Mouse (Mus musculus) thymus, adult 2 months (tissue): Measurements from ENCODE around the gene Lypd5. TPM values are rescaled to one million over a fixed set of nuclear protein-coding genes. Genes with fewer than 3 reads are reported as not detected.

Source experiments
- DNase-seq: peaks from one replicate; pipeline ENCODE4 v3.0.0; 2021
- H3K27ac ChIP-seq: fragments of 200-500 bp; 2 replicates; pipeline ENCODE4 v1.5.1; 2012; ENCODE audit warnings: low read length, control low read depth; ENCODE audit not compliant: control insufficient read depth, insufficient read depth
- H3K27me3 ChIP-seq: fragments of 200-500 bp; 2 replicates; pipeline ENCODE4 v1.6.1; 2012; ENCODE audit warnings: mild to moderate bottlenecking, low read length, moderate library complexity, mixed read lengths; ENCODE audit not compliant: control insufficient read depth, insufficient read depth
- H3K36me3 ChIP-seq: fragments of 200-500 bp; 2 replicates; pipeline ENCODE4 v1.6.1; 2012; ENCODE audit warnings: mild to moderate bottlenecking, low read length, moderate library complexity; ENCODE audit not compliant: control insufficient read depth, insufficient read depth
- H3K4me1 ChIP-seq: fragments of 200-500 bp; replicated peaks from 2 replicates; pipeline ENCODE4 v1.6.1; 2012; ENCODE audit warnings: low read length; ENCODE audit not compliant: control insufficient read depth, insufficient read depth
- H3K4me3 ChIP-seq: fragments of 200-500 bp; 2 replicates; pipeline ENCODE4 v1.5.1; 2012; ENCODE audit warnings: mild to moderate bottlenecking, low read length, control low read depth, moderate library complexity; ENCODE audit not compliant: control insufficient read depth, insufficient read depth
- CTCF ChIP-seq: fragments of 200-500 bp; IDR thresholded peaks from 2 replicates; pipeline ENCODE4 v1.5.1; 2012; ENCODE audit warnings: mild to moderate bottlenecking, control low read depth, low read length, moderate library complexity, borderline replicate concordance; ENCODE audit not compliant: control insufficient read depth, poor library complexity, insufficient read depth; ENCODE audit errors: extremely low read depth
- POLR2A ChIP-seq: fragments of 200-500 bp; IDR thresholded peaks from 2 replicates; pipeline ENCODE4 v1.6.1; 2012; ENCODE audit warnings: mild to moderate bottlenecking, low read length, control low read depth, moderate library complexity; ENCODE audit not compliant: control insufficient read depth, poor library complexity, insufficient read depth; ENCODE audit errors: extremely low read depth
- WGBS: fragments of 180-500 bp; shearing (Covaris S2); methylation state at CpG from one replicate; pipeline ENCODE4 v1.1.7; 2018; 5-methylcytosine and 5-hydroxymethylcytosine counted together
- polyA plus RNA-seq: library from polyadenylated mRNA; depleted of rRNA; stranded (reverse); fragments of >200 nt; gene quantifications from 2 replicates; pipeline ENCODE4 v1.2.3, GENCODE M21; 2012

The Lypd5 gene
- polyA plus RNA-seq, 1 experiment, result 1.00 TPM

DNA sequence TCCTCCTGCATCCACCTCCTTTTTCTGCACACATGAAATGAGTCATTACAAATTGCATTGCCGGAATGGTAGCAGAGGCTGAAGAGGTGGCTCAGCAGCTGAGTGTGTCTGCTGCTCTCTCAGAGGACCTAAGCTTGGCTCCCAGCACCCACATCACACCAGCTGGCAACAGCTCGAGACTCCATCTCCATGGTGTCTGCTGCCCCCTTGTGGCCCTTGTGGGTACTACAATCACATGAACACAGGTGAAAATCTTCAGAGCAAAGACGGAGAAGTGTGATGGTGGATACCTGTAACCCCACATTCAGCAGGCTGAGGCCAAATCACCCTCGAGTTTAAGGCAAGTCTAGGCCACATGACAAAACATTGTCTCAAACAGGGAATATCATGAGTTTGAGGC lies 8.9 kb downstream of the Lypd5 start:
- peak; percentile 46 for DNase-seq
- Histone ChIP-seq H3K4me3 (no peak overlapping the region), H3K4me1 (no peaks in the 10 kb centered on the region; the same call in 1 of the 2 replicates), H3K27ac (no peak overlapping the region), H3K27me3 (no peaks in the 10 kb centered on the region), H3K36me3 (no peaks in the 10 kb centered on the region)
- 50% methylated on average over 4 of the region's 4 CpGs for WGBS
- TF ChIP-seq POLR2A (no peak), CTCF (peak; percentile 63; the same call in 1 of the 2 replicates)

DNA sequence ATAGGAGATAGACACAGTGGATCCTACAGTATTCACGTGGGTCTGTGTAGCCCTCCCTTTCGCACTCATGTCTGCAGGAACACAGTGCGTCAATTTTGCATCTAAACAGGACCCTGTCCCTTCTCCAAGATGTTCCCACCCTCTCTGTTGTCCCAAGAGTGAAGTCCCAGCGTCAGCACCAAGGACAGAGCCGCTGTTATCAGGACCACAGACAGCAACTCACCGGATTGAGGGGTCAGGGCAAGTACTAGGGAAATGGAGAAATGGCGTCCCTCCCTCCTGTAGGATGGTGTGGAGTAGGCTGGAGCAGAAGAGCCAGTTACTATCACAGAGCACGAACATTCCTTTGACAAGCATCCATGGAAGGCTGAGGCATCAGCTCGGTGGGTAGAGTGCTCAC lies 10.3 kb downstream of the Lypd5 start:
- no peak for TF ChIP-seq POLR2A
- TF ChIP-seq CTCF, result no peak

DNA sequence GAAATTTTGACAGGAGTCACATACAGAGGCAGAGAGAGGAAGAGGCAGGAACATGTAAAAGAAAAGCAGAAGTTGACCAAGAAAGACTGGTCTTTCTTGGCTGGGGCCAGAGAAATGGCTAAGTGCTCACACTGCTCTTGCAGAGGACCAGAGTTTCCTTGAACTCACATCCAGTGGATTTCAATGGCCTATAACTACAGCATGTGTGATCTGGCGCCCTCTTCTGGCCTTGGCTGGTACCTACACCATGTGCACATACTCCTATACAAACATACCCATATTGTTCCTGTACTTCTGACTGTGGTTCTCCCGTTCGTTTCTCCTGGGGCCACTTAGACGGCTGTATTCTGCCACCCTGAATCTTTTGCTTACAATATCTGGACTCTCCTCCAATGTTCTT lies 12.0 kb downstream of the Lypd5 start:
- 69% methylated on average over 4 of the region's 4 CpGs for WGBS
- H3K27me3 ChIP-seq, result no peaks in the 10 kb centered on the region
- no peak overlapping the region for H3K27ac ChIP-seq
- TF ChIP-seq POLR2A (no peak), CTCF (no peak)
- H3K4me3 ChIP-seq, result no peak overlapping the region
- DNase-seq, result no peak
- peaks cover 10% of the 10 kb centered on the region for H3K4me1 ChIP-seq
- no peaks in the 10 kb centered on the region for H3K36me3 ChIP-seq

More for the DNA sequence above, 10.3 kb downstream of the Lypd5 start:
- no peaks in the 10 kb centered on the region for H3K27me3 ChIP-seq
- peak; percentile 18 for DNase-seq
- H3K27ac ChIP-seq, result no peak overlapping the region
- no peaks in the 10 kb centered on the region; the same call in 1 of the 2 replicates for H3K4me1 ChIP-seq
- no peaks in the 10 kb centered on the region for H3K36me3 ChIP-seq
- no peak overlapping the region for H3K4me3 ChIP-seq
- WGBS, result 32% methylated on average over 9 of the region's 9 CpGs

- Histone ChIP-seq H3K27ac (no peak overlapping the region), H3K4me3 (no peak overlapping the region), H3K4me1 (peaks cover 23% of the 10 kb centered on the region), H3K36me3 (no peaks in the 10 kb centered on the region), H3K27me3 (no peaks in the 10 kb centered on the region)
- WGBS, result 21% methylated on average over 7 of the region's 7 CpGs
- TF ChIP-seq CTCF (no peak), POLR2A (no peak)
- peak; percentile 68 for DNase-seq
These were observed 14.2 kb downstream of the Lypd5 start for GRCm38 (mm10) chr7:24363228-24363627.

DNA sequence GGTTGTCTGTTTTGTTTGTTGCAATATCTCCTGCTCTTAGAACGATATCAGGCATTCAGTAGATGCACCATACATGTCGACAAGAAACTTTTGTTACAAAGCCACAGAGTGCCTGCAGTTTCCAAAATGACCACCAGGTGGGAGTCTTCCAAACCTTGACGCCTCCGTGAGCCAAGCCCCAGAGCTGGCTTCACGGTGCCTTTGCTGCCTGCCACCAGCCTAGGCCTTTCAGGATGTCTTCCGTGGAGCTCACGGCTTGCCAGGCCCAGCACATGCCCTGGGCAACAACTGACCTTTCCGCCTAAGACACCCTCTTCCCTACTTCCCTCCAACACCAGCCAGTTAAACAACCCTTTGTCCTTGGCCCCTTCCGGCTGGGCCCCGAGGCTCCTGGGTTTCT lies 15.8 kb downstream of the Lypd5 start:
- TF ChIP-seq CTCF (peak; percentile 93), POLR2A (no peak)
- H3K36me3 ChIP-seq, result no peaks in the 10 kb centered on the region
- H3K4me1 ChIP-seq, result peaks cover 34% of the 10 kb centered on the region
- H3K27me3 ChIP-seq, result no peaks in the 10 kb centered on the region
- WGBS, result 21% methylated on average over 10 of the region's 10 CpGs
- H3K4me3 ChIP-seq, result no peak overlapping the region
- DNase-seq, result peak; percentile 92
- H3K27ac ChIP-seq, result no peak overlapping the region

GRCm38 (mm10) chr7:24365258-24366014 lies 16.4 kb downstream of the Lypd5 start:
- Histone ChIP-seq H3K36me3 (no peaks in the 10 kb centered on the region), H3K27me3 (no peaks in the 10 kb centered on the region), H3K4me3 (no peak overlapping the region), H3K4me1 (peaks cover 34% of the 10 kb centered on the region), H3K27ac (no peak overlapping the region)
- no peak for TF ChIP-seq CTCF
- TF ChIP-seq POLR2A, result no peak
- WGBS, result 76% methylated on average over 5 of the region's 5 CpGs
- DNase-seq, result no peak
